Mouse (Mus musculus) lung, adult 2 months (tissue): ENCODE measurements around the gene Spint2.

ENCODE experiments used
- CTCF ChIP-seq: fragments of 200-500 bp; IDR thresholded peaks from 2 replicates; pipeline ENCODE4 v1.5.1; 2011; ENCODE audit warnings: mild to moderate bottlenecking, low read length, control low read depth; ENCODE audit not compliant: insufficient read depth
- POLR2A ChIP-seq: fragments of 200-500 bp; IDR thresholded peaks from 2 replicates; pipeline ENCODE4 v1.6.1; 2011; ENCODE audit warnings: low read depth, mild to moderate bottlenecking, control low read depth, low read length, borderline replicate concordance; ENCODE audit errors: extremely low read depth

DNA sequence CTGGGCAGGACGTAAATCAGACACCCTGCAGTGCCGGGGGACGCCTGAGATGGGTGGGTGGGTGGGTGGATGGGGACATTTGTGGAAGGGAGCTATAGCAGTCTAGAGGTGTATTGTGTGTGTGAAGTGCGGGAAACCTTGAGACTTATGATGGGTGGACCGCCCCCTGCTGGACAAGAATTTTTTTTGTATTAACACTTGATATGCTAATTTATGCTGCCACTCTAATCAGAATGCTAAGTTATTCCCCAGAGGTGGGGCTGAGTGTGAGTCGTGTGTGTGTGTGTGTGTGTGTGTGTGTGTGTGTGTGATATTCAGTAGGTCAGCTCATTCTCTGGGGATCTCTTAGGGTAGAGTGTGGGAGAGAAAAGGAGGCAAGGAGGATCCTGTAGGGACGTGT, 24.9 kb upstream of the Spint2 start:
- TF ChIP-seq CTCF: no peak
- TF ChIP-seq POLR2A: no peak
